In the genomic region with DNA sequence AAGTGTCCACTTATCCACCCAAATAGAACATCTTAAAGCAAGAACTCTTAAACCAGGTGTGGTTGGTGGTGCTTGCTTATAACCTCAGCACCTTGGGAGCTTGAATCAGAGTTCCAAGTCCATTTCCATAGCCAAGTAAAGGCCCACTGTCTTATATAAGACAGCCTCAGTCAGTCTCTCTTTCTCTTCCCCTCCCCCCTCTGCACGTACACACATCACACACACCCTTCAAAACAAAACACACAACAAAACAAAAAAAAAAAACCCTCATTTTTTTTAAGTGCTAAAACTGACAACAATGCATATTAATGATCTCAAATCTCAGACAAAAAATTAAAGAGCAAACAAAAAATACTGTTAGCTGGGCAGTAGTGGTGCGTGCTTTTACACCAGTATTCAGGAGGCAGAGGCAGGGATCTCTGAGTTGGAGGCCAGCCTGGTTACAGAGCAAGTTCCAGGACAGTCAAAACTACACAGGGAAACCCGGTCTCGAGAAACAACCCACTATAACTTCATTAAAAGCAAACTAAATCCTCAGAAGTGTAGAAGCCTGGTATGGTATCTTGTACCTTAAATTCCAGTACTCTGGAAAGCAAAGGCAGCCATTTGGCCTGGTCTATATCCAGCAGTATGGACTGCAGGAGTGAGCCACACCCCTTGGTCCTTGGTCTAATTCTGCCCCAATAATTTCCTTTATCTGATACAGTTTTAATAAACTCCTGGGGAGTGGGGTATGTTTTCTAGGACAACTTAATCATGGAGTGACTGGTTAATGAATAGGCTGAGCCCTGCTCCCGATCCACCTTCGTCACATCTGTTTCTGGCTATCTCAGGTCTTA, we compare ENCODE assay signal across 8 mouse cellular contexts. TPM values are rescaled to one million over a fixed set of nuclear protein-coding genes. Genes with fewer than 3 reads are reported as not detected.
DNase-seq lines count a peak whose midpoint lies in the region; ATAC-seq and TF ChIP-seq lines count a peak whose summit lies in the region.

No protein-coding gene starts in this region.

- peak overlapping the region; percentile 96 for H3K4me3 ChIP-seq in kidney, embryonic 14.5 days (ENCODE audit: low read length)
- peak overlapping the region; percentile 96 for H3K4me3 ChIP-seq in forebrain, embryonic 14.5 days (ENCODE audit: low read depth, low read length)
- H3K4me3 ChIP-seq in limb, embryonic 15.5 days, result peak overlapping the region; percentile 98
- peak overlapping the region; percentile 48 for H3K4me3 ChIP-seq in stomach, postnatal 0 days (ENCODE audit: low read depth, low read length)

- DNase-seq in kidney, postnatal 4 days, result no peak
- peak; percentile 46 for DNase-seq in ZHBTc4 (ENCODE audit: low read depth, low spot score)
- peak; percentile 11 for DNase-seq in forebrain, embryonic 14.5 days (ENCODE audit: low spot score)
- no peak for DNase-seq in stomach, postnatal 0 days (ENCODE audit: low spot score)
- DNase-seq in gastrocnemius, adult 18-20 months (ENCODE audit: low spot score), result no peak
- DNase-seq in frontal cortex, postnatal 25 days (ENCODE audit: low spot score in 2 of 2), result no peak

- H3K9me3 ChIP-seq in kidney, embryonic 14.5 days (ENCODE audit: control insufficient read depth, low read length), result no peaks in the 10 kb centered on the region
- no peaks in the 10 kb centered on the region for H3K9me3 ChIP-seq in forebrain, embryonic 14.5 days (replicated peaks; ENCODE audit: control insufficient read depth, low read length)
- no peaks in the 10 kb centered on the region for H3K9me3 ChIP-seq in limb, embryonic 15.5 days
- no peaks in the 10 kb centered on the region for H3K9me3 ChIP-seq in stomach, postnatal 0 days (ENCODE audit: control insufficient read depth, low read length)

- no peak for ATAC-seq in kidney, embryonic 14.5 days (ENCODE audit: low FRiP score, low TSS enrichment)
- ATAC-seq in forebrain, embryonic 14.5 days, result no peak
- no peak for ATAC-seq in limb, embryonic 15.5 days (ENCODE audit: insufficient number of reproducible peaks, low FRiP score, low TSS enrichment, low read depth)
- ATAC-seq in stomach, postnatal 0 days (ENCODE audit: low FRiP score, low TSS enrichment), result no peak

- no peak for TF ChIP-seq CTCF in stomach, postnatal 0 days (IDR thresholded peaks at IDR 0.05; ENCODE audit: low read depth)

- H3K4me2 ChIP-seq in kidney, embryonic 14.5 days (replicated peaks; ENCODE audit: low read depth, low read length), result peak overlapping the region; percentile 65
- peak overlapping the region; percentile 67 for H3K4me2 ChIP-seq in forebrain, embryonic 14.5 days (ENCODE audit: low read length)
- H3K4me2 ChIP-seq in limb, embryonic 15.5 days, result peak overlapping the region; percentile 56
- peak overlapping the region; percentile 68 for H3K4me2 ChIP-seq in stomach, postnatal 0 days (replicated peaks; ENCODE audit: low read depth)

- no peak for TF ChIP-seq EP300 in stomach, postnatal 0 days (optimal IDR thresholded peaks at IDR 0.05)

- H3K9ac ChIP-seq in kidney, embryonic 14.5 days (ENCODE audit: low read depth, low read length), result peak overlapping the region; percentile 68
- peak overlapping the region; percentile 64 for H3K9ac ChIP-seq in forebrain, embryonic 14.5 days (ENCODE audit: low read length)
- peak overlapping the region; percentile 27 for H3K9ac ChIP-seq in limb, embryonic 15.5 days
- H3K9ac ChIP-seq in stomach, postnatal 0 days (ENCODE audit: low read length), result peak overlapping the region; percentile 77

- H3K36me3 ChIP-seq in kidney, embryonic 14.5 days (ENCODE audit: control insufficient read depth, insufficient read depth, low read length), result no peaks in the 10 kb centered on the region
- H3K36me3 ChIP-seq in forebrain, embryonic 14.5 days (ENCODE audit: control insufficient read depth, insufficient read depth, low read length), result no peaks in the 10 kb centered on the region
- H3K36me3 ChIP-seq in limb, embryonic 15.5 days, result no peaks in the 10 kb centered on the region
- H3K36me3 ChIP-seq in stomach, postnatal 0 days (ENCODE audit: control insufficient read depth, insufficient read depth, low read length), result no peaks in the 10 kb centered on the region

- peak overlapping the region; percentile 90 for H3K27ac ChIP-seq in kidney, embryonic 14.5 days (ENCODE audit: low read depth, low read length)
- H3K27ac ChIP-seq in forebrain, embryonic 14.5 days (ENCODE audit: low read depth, low read length), result peak overlapping the region; percentile 87
- peak overlapping the region; percentile 95 for H3K27ac ChIP-seq in limb, embryonic 15.5 days
- peak overlapping the region; percentile 95 for H3K27ac ChIP-seq in stomach, postnatal 0 days (replicated peaks)

- WGBS in kidney, embryonic 14.5 days, result 26% methylated on average over 6 of the region's 6 CpGs
- WGBS in forebrain, embryonic 14.5 days, result 18% methylated on average over 6 of the region's 6 CpGs
- WGBS in limb, embryonic 15.5 days, result 20% methylated on average over 6 of the region's 6 CpGs
- 22% methylated on average over 6 of the region's 6 CpGs for WGBS in stomach, postnatal 0 days

- H3K4me1 ChIP-seq in kidney, embryonic 14.5 days (ENCODE audit: control insufficient read depth, insufficient read depth, low read length), result peaks cover 19% of the 10 kb centered on the region
- peaks cover 15% of the 10 kb centered on the region for H3K4me1 ChIP-seq in forebrain, embryonic 14.5 days (ENCODE audit: control insufficient read depth, insufficient read depth, low read length)
- peaks cover 24% of the 10 kb centered on the region for H3K4me1 ChIP-seq in limb, embryonic 15.5 days
- H3K4me1 ChIP-seq in stomach, postnatal 0 days (replicated peaks; ENCODE audit: control insufficient read depth, insufficient read depth), result 0 out of 2 replicates have a peak, but pooled peaks cover 3% of the 10 kb centered on the region

- H3K27me3 ChIP-seq in kidney, embryonic 14.5 days (ENCODE audit: control insufficient read depth, insufficient read depth, low read length), result no peaks in the 10 kb centered on the region
- no peaks in the 10 kb centered on the region for H3K27me3 ChIP-seq in forebrain, embryonic 14.5 days (replicated peaks; ENCODE audit: control insufficient read depth, insufficient read depth, low read length)
- H3K27me3 ChIP-seq in limb, embryonic 15.5 days, result no peaks in the 10 kb centered on the region
- H3K27me3 ChIP-seq in stomach, postnatal 0 days (ENCODE audit: control insufficient read depth, insufficient read depth, low read length), result no peaks in the 10 kb centered on the region

RNA-seq across cellular contexts. Expression of gene Sacm1l, which starts 1.3 kb away (rescaled TPM):
- 37.5 and 56.3 TPM in 2 replicates for polyA plus RNA-seq in kidney, embryonic 14.5 days (2014; fragmentation: Nextera tagmentation; extraction: Ambion mirVana)
- 46.3 and 56.2 TPM in 2 replicates for polyA plus RNA-seq in forebrain, embryonic 14.5 days (2014; fragmentation: Nextera tagmentation; extraction: Ambion mirVana)
- 51.9 and 55.8 TPM in 2 replicates for polyA plus RNA-seq in limb, embryonic 15.5 days (2015; fragmentation: Nextera tagmentation; extraction: Ambion mirVana)
- 33.6 TPM in 2 replicates for polyA plus RNA-seq in stomach, postnatal 0 days (2015; fragmentation: Nextera tagmentation; extraction: Ambion mirVana)
- 10 to 100 TPM; 18.2 to 22.7 TPM for total RNA-seq in gastrocnemius, adult 18-20 months (2021)

RNA-seq across cellular contexts. Expression of gene Limd1, which starts 49.8 kb away (rescaled TPM):
- 36.7 and 55.9 TPM in 2 replicates for polyA plus RNA-seq in kidney, embryonic 14.5 days (2014; fragmentation: Nextera tagmentation; extraction: Ambion mirVana)
- polyA plus RNA-seq in forebrain, embryonic 14.5 days (2014; fragmentation: Nextera tagmentation; extraction: Ambion mirVana), result 23.1 and 23.5 TPM in 2 replicates
- 53.3 and 53.7 TPM in 2 replicates for polyA plus RNA-seq in limb, embryonic 15.5 days (2015; fragmentation: Nextera tagmentation; extraction: Ambion mirVana)
- 22.2 and 23.2 TPM in 2 replicates for polyA plus RNA-seq in stomach, postnatal 0 days (2015; fragmentation: Nextera tagmentation; extraction: Ambion mirVana)
- 10 to 100 TPM; 31.3 to 37.1 TPM for total RNA-seq in gastrocnemius, adult 18-20 months (2021)

Comparison
In these comparisons a context has a peak if more than half of its experiments do, and no peak if none do; other contexts are left out.
1. H3K4me3 ChIP-seq: peak in every context shown above with its lines; median percentile 98 in limb, embryonic 15.5 days; 96 in kidney, embryonic 14.5 days; 96 in forebrain, embryonic 14.5 days; 48 in stomach, postnatal 0 days.
2. H3K9ac ChIP-seq: peak in every context shown above with its lines; median percentile 77 in stomach, postnatal 0 days; 68 in kidney, embryonic 14.5 days; 64 in forebrain, embryonic 14.5 days; 27 in limb, embryonic 15.5 days.
3. DNase-seq: peak in ZHBTc4 (single experiment) and forebrain, embryonic 14.5 days (single experiment); none in kidney, postnatal 4 days (0 of 2), stomach, postnatal 0 days (single experiment), gastrocnemius, adult 18-20 months (single experiment) and frontal cortex, postnatal 25 days (0 of 2).
4. Peak in every context shown above with its lines, with median percentiles within 50 percentile points of each other: H3K27ac ChIP-seq and H3K4me2 ChIP-seq.